Mouse (Mus musculus) heart, embryonic 16.5 days (tissue): Measurements from ENCODE around the gene Fndc1. TPM values are rescaled to one million over a fixed set of nuclear protein-coding genes. Genes with fewer than 3 reads are reported as not detected.

Experiments used
- ATAC-seq: fragments of 200-750 bp; cut with Nextera tagmentation; replicated peaks from 2 replicates; pipeline ENCODE4 v1.8.0; 2017; ENCODE audit warnings: moderate number of reproducible peaks; ENCODE audit not compliant: insufficient read depth, low FRiP score; ENCODE audit errors: extremely low read depth
- H3K27ac ChIP-seq: fragments of 300-500 bp; sonication (generic); 2 replicates; pipeline ENCODE4 v1.5.1; 2014; ENCODE audit warnings: mild to moderate bottlenecking, low read length, control low read depth, moderate library complexity
- H3K27me3 ChIP-seq: fragments of 300-500 bp; sonication (generic); 2 replicates; pipeline ENCODE4 v1.6.1; 2014; ENCODE audit warnings: low read length, mixed read lengths; ENCODE audit not compliant: control insufficient read depth, insufficient read depth
- H3K36me3 ChIP-seq: fragments of 300-500 bp; sonication (generic); 2 replicates; pipeline ENCODE4 v1.6.1; 2014; ENCODE audit not compliant: control insufficient read depth, insufficient read depth
- H3K4me1 ChIP-seq: fragments of 300-500 bp; sonication (generic); 2 replicates; pipeline ENCODE4 v1.6.1; 2014; ENCODE audit warnings: low read length, mixed read lengths; ENCODE audit not compliant: control insufficient read depth, insufficient read depth
- H3K4me2 ChIP-seq: fragments of 300-500 bp; sonication (generic); 2 replicates; pipeline ENCODE4 v1.6.1; 2014; ENCODE audit warnings: low read depth, mild to moderate bottlenecking, control low read depth, low read length
- H3K4me3 ChIP-seq: fragments of 300-500 bp; sonication (generic); 2 replicates; pipeline ENCODE4 v1.5.1; 2014; ENCODE audit warnings: mild to moderate bottlenecking, control low read depth, low read length
- H3K9ac ChIP-seq: fragments of 300-500 bp; sonication (generic); 2 replicates; pipeline ENCODE4 v1.6.1; 2014; ENCODE audit warnings: low read length, control low read depth
- H3K9me3 ChIP-seq: fragments of 300-500 bp; sonication (generic); replicated peaks from 2 replicates; pipeline ENCODE4 v1.6.1; 2016; ENCODE audit warnings: low read length; ENCODE audit not compliant: control insufficient read depth
- WGBS: fragments of 180-500 bp; shearing (Covaris S2); extraction: QIAGEN DNeasy Blood & Tissue Kit; methylation state at CpG from one replicate; pipeline ENCODE4 v1.1.7; 2014; 5-methylcytosine and 5-hydroxymethylcytosine counted together
- polyA plus RNA-seq: library from polyadenylated mRNA; unstranded; fragments of >200 nt; fragmentation: Nextera tagmentation; extraction: Ambion mirVana; gene quantifications from 2 replicates; pipeline ENCODE4 v1.2.1, GENCODE M21; 2015

Fndc1 gene
- polyA plus RNA-seq, 1 experiment from 2014 or later = 27.1 TPM

DNA sequence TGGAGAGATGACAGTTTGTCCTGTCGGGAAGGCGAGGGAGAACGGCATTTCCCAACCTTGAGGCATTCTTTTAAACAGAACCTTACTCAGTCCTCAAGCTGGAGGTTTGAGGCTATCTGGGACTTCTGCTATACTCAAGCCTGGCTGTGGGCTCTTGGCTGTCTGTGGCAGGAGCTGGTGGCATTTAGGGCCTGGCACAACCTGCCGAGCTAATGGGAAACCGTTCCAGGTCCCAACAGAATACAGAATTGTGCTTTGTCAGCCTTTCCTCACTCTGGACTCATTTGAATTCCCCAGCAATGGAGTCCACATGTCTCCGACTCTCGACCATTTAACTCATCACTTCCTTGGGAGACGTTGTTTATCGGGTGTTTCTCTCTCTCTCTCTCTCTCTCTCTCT, 24.6 kb downstream of the Fndc1 start:
- Histone ChIP-seq H3K9ac (no peak overlapping the region), H3K4me1 (no peaks in the 10 kb centered on the region), H3K4me2 (no peak overlapping the region), H3K27me3 (no peaks in the 10 kb centered on the region), H3K36me3 (no peaks in the 10 kb centered on the region), H3K27ac (no peak overlapping the region), H3K9me3 (no peaks in the 10 kb centered on the region), H3K4me3 (no peak overlapping the region)
- 66% methylated on average over 9 of the region's 9 CpGs for WGBS
- no peak for ATAC-seq

DNA sequence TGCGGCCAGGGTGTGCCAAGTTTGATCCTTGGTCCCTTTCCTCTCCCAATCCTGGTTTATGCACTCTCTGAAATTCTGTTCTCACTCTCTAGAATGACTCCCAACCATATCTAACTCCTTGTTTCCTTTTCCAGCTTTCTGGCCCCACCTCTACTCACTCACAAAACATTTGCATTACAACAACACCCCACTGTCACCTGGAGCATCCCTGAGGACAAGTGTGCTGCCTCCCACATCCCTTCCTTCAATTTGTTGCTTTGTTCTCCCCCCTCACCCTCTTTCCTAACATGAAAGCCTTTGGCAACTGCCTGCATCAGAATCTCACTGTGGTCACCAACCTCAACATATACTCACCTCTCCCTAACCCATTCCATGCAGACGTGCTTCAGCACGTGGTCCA, 27.2 kb downstream of the Fndc1 start:
- H3K36me3 ChIP-seq = no peaks in the 10 kb centered on the region
- H3K27me3 ChIP-seq = no peaks in the 10 kb centered on the region; the same call in 1 of the 2 replicates
- H3K27ac ChIP-seq = no peak overlapping the region
- no peaks in the 10 kb centered on the region for H3K9me3 ChIP-seq
- H3K4me2 ChIP-seq = no peak overlapping the region
- H3K4me3 ChIP-seq = no peak overlapping the region
- no peak overlapping the region for H3K9ac ChIP-seq
- WGBS = 61% methylated on average over 3 of the region's 3 CpGs
- H3K4me1 ChIP-seq = no peaks in the 10 kb centered on the region
- no peak for ATAC-seq

DNA sequence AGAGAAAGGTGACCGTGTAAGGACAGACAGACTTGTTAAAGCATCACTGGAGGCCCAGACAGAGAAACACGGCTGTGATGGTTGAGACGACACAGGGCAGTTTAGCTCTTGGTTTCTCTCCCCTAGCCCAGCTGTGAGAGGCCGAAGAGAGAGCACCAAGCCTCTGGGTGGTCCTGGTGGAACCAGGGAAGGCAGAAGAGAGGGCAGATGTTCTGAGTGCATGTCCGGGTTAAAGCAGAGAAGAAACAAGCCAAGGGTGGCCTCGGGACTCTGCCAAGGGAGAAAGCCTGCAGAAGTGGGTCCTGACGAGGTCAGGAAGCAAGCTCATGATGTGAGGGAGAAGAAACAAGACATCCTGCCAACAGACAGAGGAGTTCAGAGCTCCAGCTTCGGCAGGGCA, 31.5 kb downstream of the Fndc1 start:
- WGBS = 68% methylated on average over 8 of the region's 8 CpGs
- Histone ChIP-seq H3K4me2 (no peak overlapping the region), H3K27me3 (no peaks in the 10 kb centered on the region; the same call in 1 of the 2 replicates), H3K36me3 (no peaks in the 10 kb centered on the region), H3K4me1 (no peaks in the 10 kb centered on the region), H3K9me3 (no peaks in the 10 kb centered on the region), H3K27ac (no peak overlapping the region), H3K9ac (no peak overlapping the region), H3K4me3 (no peak overlapping the region)
- no peak for ATAC-seq

DNA sequence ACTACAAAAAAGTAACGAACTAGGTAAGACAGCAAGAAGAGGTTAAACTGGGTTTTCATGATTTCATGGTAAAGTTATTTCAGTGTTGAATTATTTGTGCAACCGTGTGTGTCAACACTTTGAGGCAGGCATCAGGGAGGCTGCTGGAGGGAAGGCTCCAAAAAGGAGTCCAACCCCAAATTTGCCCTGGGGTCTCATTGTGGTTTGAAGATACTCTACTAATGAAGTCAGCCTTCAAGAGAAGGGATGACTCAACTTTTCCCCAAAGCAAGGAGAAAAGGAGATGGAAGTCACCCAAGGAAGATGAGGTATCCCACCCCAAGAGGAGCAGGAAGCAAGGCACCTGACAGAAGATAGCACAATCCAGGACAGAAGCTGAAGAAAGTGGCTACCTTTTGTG, 31.9 kb downstream of the Fndc1 start:
- no peaks in the 10 kb centered on the region; the same call in 1 of the 2 replicates for H3K27me3 ChIP-seq
- H3K4me2 ChIP-seq = no peak overlapping the region
- no peaks in the 10 kb centered on the region for H3K4me1 ChIP-seq
- no peak overlapping the region for H3K9ac ChIP-seq
- no peaks in the 10 kb centered on the region for H3K36me3 ChIP-seq
- ATAC-seq = no peak
- 68% methylated on average over 2 of the region's 2 CpGs for WGBS
- no peak overlapping the region for H3K4me3 ChIP-seq
- no peaks in the 10 kb centered on the region for H3K9me3 ChIP-seq
- no peak overlapping the region for H3K27ac ChIP-seq

DNA sequence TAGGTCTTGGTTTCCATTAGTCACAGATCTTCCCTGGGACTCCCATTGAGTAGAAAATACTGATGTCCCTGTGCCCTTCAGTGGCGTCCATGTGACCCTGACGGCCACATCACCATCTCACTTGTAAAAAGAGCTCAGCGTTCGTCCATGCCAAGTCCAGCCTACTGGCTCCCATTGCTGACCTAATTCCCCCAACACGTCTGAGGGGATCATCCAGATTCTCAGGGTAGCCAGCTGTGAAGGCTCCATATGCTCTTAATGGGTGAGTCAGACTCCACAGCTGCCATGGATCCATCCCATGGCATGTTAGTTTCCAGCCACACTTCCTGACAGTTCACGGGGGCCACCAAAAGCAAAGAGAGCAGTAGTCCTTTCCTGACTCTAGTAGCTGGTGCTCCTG, 33.0 kb downstream of the Fndc1 start:
- Histone ChIP-seq H3K27ac (no peak overlapping the region), H3K4me3 (no peak overlapping the region), H3K4me2 (no peak overlapping the region), H3K27me3 (no peaks in the 10 kb centered on the region; the same call in 1 of the 2 replicates), H3K9ac (no peak overlapping the region), H3K4me1 (no peaks in the 10 kb centered on the region), H3K36me3 (no peaks in the 10 kb centered on the region), H3K9me3 (no peaks in the 10 kb centered on the region)
- WGBS = 73% methylated on average over 6 of the region's 6 CpGs
- ATAC-seq = no peak

DNA sequence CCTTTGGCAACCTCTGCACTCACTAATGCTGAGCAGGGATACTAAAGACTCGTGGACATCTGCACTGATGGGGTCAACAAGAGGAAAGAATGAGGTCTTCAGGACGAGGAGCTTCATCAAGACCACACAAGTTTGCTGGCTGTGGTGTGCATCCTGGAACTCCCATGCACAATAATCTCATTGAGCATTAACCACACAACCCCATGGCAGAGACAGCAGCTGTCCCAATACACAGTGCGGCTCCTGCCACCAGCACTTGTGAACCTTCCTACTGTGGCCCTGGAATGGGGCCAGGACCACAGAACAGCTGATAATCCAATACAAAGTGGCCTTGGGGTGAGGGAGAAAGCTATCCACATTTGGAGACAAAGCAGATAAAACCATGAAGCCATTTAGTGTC, 36.6 kb downstream of the Fndc1 start:
- H3K27me3 ChIP-seq = no peaks in the 10 kb centered on the region
- no peak overlapping the region for H3K4me3 ChIP-seq
- ATAC-seq = no peak
- peaks cover 3% of the 10 kb centered on the region; the same call in 1 of the 2 replicates for H3K4me1 ChIP-seq
- H3K27ac ChIP-seq = no peak overlapping the region
- 59% methylated on average over 3 of the region's 3 CpGs for WGBS
- H3K9ac ChIP-seq = no peak overlapping the region
- H3K9me3 ChIP-seq = no peaks in the 10 kb centered on the region
- no peaks in the 10 kb centered on the region for H3K36me3 ChIP-seq
- H3K4me2 ChIP-seq = no peak overlapping the region

DNA sequence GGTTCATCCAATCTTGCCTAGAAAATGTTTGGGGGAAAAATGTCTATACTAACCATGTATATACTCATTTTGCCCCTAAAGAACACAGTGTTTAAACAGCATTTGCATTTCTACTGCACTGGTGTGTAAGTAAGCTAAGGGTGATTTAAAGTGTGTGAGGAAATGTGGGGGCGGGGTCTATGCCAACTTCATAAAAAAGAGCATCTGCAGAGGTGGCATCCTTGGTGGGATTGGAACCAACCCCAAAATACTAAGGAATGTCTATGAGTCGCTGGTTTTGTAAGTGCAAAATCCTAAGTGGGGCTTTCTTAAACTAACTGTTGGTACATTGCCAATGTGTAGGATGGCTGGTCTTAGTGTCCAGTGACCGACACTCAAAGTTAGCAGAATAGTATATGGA, 53.0 kb downstream of the Fndc1 start:
- ATAC-seq = no peak
- 78% methylated on average over 3 of the region's 3 CpGs for WGBS
- no peaks in the 10 kb centered on the region for H3K36me3 ChIP-seq
- H3K27ac ChIP-seq = no peak overlapping the region
- no peaks in the 10 kb centered on the region for H3K9me3 ChIP-seq
- H3K27me3 ChIP-seq = no peaks in the 10 kb centered on the region
- no peak overlapping the region for H3K9ac ChIP-seq
- H3K4me3 ChIP-seq = no peak overlapping the region
- no peaks in the 10 kb centered on the region for H3K4me1 ChIP-seq
- no peak overlapping the region for H3K4me2 ChIP-seq

DNA sequence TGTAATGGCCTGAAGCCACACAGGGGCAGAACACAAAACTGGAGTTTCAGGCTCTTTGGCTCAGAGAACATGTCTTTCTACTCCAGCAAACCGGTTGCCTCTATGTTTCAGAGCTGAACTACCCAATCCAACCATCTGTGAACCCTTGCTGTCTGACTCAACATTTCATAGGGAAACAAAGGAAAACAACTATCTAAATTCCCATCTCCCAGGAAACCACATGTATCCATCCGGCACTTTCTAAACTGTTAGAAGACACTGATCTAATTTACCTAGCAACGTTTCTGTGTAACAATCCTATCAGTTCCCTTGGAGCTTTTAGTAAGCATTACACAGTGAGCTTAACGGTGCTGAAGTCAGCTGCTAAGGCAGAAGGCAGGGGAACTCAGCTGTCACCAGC, 67.3 kb downstream of the Fndc1 start:
- no peak overlapping the region for H3K4me2 ChIP-seq
- 76% methylated on average over 4 of the region's 4 CpGs for WGBS
- no peak overlapping the region for H3K27ac ChIP-seq
- no peaks in the 10 kb centered on the region for H3K36me3 ChIP-seq
- no peak for ATAC-seq
- no peaks in the 10 kb centered on the region for H3K9me3 ChIP-seq
- no peak overlapping the region for H3K9ac ChIP-seq
- H3K27me3 ChIP-seq = no peaks in the 10 kb centered on the region
- H3K4me3 ChIP-seq = no peak overlapping the region
- H3K4me1 ChIP-seq = no peaks in the 10 kb centered on the region

DNA sequence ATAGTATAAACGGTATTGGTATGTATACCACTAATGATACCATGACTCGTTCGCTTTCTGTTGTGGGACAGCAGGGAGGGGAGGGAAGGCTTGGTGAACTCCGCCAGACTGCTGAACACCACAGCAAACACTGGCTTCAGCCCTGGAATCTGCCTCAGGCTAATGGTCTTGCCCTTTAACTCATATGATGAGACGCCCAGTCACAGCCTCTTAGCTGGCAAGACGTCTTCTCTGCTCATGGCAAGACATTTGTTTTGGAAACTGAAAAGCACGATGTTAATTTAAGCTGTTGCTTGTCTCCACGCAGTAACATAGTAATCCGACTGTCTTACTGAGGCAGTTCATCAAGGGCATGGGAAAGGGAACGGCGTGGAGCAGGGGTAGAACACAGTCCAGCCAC, 72.1 kb downstream of the Fndc1 start:
- Histone ChIP-seq H3K9me3 (no peaks in the 10 kb centered on the region), H3K4me2 (no peak overlapping the region), H3K27ac (no peak overlapping the region), H3K27me3 (no peaks in the 10 kb centered on the region), H3K9ac (no peak overlapping the region), H3K36me3 (no peaks in the 10 kb centered on the region), H3K4me1 (no peaks in the 10 kb centered on the region), H3K4me3 (no peak overlapping the region)
- ATAC-seq = no peak
- 81% methylated on average over 11 of the region's 11 CpGs for WGBS

DNA sequence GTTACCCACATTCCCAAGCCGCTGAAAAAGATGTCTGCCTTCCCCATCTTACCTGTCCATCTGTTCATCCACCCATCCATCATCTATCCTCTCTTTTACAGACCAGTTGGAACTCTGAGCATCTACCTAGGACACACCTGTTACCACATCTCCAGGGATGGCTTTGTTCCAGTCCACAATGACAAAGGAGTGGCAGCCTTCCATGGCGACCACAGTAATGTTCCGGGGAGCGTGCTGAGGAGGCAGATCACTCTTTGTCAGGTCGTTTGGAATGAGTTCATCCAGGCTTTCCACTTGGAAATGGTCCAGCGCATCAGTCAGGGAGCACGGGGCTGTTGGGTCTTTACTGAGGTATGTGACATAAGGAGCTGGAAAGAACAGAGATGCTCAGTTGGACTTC, 73.7 kb downstream of the Fndc1 start:
- WGBS = 67% methylated on average over 7 of the region's 7 CpGs
- no peaks in the 10 kb centered on the region for H3K27me3 ChIP-seq
- no peaks in the 10 kb centered on the region for H3K36me3 ChIP-seq
- no peaks in the 10 kb centered on the region for H3K9me3 ChIP-seq
- no peak for ATAC-seq
- H3K4me2 ChIP-seq = no peak overlapping the region
- no peak overlapping the region for H3K4me3 ChIP-seq
- H3K9ac ChIP-seq = no peak overlapping the region
- no peak overlapping the region for H3K27ac ChIP-seq
- H3K4me1 ChIP-seq = no peaks in the 10 kb centered on the region
